Mouse (Mus musculus) lung, postnatal 0 days (tissue): ENCODE results near the gene Tec.

Experiments used
- CTCF ChIP-seq: IDR thresholded peaks from 2 replicates; pipeline ENCODE4 v1.5.1; 2016; ENCODE audit warnings: antibody characterized with exemption, mild to moderate bottlenecking
- EP300 ChIP-seq: IDR thresholded peaks from 2 replicates; pipeline ENCODE4 v1.6.1; 2016; ENCODE audit warnings: antibody characterized with exemption, mild to moderate bottlenecking, control low read depth

GRCm38 (mm10) chr5:72791789-72792188 is 76.5 kb downstream of the Tec start:
- no peak for TF ChIP-seq CTCF
- no peak for TF ChIP-seq EP300
